Mouse (Mus musculus) spleen, postnatal 10 days (tissue): Measurements from ENCODE around the gene Parp9.
"Not testable (repeated sequence)": the region's sequence is repeated elsewhere in the genome, so short reads cannot be mapped to it uniquely, and the experiment has no call there.

Source experiments
- DNase-seq, 2 experiments: peaks; one replicate each; pipeline ENCODE4 v3.0.0; 2021 to 2022; ENCODE audit warnings: low spot score in 2 of 2

Parp9 gene

DNA sequence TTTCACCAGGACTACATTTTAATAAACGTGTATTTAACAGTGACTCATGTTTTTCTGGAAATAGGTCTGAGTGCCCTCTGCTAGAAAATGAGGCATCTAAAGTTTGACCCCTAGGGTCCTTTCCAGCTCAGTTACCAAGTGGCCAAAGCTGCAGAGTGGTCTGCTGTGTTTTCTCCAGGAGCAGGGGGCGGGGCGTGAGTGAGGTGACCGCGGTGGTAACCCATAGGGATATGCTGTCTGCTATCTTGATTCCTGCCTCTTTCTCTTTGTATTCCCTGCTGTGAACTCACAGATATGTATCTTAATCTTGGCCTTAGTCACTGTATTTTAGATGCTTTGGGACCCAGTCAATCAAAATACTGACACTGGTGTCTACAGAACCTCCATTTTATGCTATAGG lies 13.9 kb upstream of the Parp9 start:
- no peak for DNase-seq

- DNase-seq, result no peak
Observed at GRCm38 (mm10) chr16:35932179-35933055, 5.9 kb upstream of the Parp9 start.

DNA sequence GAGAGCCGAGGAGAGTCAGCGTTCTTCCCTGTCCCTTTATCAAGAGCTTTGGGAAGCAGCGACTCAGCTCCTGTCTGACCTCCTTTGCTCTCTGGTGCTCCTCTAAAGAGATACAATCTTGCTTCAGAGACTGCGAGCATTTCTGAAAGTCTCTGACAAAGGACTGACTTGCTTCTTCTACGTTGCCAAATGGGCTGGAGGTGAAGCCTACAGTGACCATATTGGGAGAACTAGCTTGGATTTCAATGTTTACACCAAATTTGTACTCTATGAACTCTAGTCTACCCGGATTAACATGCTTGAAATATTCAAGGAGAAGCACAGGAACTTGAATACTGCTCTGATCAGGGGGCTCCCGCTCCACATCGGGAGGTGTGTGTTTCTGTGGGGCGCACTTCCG lies 5.1 kb upstream of the Parp9 start:
- DNase-seq, result no peak

DNA sequence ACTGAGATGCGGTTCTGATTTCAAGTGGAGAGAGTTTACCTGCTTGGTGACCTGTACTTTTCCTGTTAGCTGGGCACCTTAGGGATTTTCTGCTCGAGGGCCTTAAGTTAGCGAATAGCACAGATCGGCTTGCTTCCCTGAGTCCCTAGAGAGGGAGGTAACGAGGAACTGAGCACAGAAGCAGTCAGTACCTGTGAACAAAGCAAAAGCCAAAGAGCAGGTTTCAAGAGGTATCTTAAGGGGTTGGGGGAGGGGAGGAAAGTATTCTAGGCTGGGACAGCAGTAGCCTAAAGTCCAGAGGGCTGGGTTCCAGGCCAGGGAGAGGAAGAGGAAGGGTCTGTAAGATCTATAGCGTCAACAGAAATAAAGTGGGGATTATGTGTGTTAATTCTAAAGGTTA lies 991 bp downstream of the Parp9 start:
- DNase-seq, result peak; percentile 29 to 37

DNA sequence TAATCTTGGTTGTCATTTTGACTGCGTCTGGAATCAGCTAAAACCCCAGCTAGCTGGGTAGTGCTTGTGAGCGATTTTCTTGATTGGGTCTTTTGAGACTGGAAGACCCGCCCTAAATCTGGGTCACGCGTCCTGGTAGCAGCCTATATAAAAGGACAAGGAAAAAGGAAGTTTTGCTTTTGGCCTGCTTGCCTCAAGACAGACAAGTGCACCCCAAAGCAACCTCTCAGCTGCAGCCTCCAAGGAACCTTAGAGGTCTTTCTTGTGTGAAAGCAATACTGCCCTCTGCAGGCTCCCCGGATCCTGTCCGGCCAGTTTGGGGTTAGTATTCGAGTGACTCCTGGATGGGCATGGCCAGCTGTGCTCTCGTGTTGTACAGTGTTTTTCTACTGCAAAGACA lies 1.4 kb downstream of the Parp9 start:
- DNase-seq, result peak; percentile 79 to 91

DNA sequence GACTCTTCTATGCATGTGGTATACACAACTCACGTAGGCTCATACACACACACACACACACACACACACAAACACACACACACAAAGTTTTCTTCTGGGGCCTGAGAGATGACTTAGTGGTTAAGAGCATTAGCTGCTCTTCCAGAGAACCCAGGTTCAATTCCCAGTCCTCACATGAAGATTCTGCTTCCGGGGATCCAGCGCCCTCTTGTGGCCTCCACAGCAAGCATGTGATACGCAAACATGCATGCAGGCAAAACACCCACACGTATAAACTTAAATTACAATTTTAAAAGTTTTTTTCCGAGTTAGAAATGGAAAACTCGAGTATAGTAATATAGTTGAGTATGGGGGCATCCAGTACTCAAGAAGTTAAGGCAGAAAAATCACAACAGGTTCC lies 3.1 kb downstream of the Parp9 start:
- peak in 1 of 2 experiments; percentile 69 for DNase-seq

GRCm38 (mm10) chr16:35949264-35949663 lies 11.0 kb downstream of the Parp9 start:
- DNase-seq, result no peak

DNA sequence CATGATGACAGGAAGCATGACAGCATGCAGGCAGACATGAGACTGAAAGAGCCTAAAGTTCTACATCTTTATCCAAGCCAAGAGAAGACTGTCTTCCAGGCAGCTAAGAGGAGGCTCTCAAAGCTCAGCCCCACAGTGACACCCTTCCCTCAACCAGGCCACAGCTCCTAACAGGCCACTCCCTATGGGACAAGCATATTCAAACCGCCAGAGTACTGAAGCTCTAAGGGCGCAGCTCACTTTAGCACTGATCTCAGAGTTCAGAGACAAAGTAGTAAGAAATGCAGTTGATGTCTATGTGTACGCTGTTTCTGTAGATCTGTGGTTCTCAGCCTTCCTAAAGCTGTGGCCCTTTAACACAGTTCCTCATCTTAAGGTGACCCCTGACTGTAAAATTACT lies 12.9 kb downstream of the Parp9 start:
- DNase-seq, result no peak

DNA sequence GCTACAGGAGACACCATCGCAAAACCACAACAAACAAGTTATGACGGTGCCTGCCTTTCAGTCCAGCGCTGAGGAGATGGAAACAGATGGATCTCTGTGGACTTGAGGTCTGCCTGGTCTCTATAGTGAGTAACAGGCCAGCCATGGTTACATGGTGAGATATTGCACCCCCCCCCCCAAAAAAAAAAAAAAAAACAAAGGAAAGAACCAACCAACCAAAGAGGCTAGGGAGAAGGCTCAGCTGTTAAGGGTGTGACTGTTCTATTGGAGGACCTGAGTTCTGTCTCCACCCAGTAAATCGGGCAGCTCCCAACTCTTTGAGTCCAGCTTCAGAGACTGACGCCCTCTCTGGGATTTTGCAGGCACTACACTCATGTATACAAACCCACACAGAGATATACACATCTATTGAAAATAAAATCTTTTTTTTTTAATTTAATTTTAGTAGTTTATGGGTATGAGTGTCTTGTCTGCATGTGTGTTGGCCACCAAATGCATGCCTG lies 14.4 kb downstream of the Parp9 start:
- DNase-seq, result no peak

GRCm38 (mm10) chr16:35965991-35966390 lies 27.7 kb downstream of the Parp9 start:
- DNase-seq, result not testable (repeated sequence)

DNA sequence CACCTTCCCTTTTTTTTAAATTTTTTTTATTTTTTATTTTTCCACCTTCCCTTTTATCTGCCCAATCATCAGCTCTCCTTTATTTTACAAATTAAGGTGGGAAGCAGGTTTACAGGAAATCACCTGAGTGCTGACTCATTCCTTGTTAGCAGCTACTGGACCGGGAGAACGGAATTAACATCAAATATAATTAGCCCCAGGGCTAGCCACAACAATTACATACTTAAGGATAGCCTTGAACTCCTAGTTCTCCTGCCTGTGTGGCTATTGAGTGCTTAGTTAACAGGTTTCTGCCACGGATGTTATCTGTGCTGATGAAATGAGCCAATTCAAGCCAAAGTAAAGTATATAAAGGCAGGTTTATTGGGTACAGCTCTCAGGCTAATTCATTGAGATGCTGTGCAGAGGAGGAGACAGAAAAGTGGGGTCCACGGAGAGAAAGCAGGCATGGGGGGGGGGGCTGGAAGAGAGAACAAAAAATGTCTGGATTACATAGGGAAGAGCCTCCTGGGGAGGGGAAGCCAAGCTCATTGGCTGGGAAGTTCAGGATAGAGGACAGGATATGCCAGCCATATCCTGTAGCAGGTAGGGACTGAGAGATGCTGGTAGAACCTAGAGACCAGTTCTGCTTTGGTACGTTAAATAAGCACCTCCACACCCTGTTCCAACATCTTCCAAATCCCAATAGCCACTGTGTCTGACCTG lies 28.3 kb downstream of the Parp9 start:
- DNase-seq, result no peak

DNA sequence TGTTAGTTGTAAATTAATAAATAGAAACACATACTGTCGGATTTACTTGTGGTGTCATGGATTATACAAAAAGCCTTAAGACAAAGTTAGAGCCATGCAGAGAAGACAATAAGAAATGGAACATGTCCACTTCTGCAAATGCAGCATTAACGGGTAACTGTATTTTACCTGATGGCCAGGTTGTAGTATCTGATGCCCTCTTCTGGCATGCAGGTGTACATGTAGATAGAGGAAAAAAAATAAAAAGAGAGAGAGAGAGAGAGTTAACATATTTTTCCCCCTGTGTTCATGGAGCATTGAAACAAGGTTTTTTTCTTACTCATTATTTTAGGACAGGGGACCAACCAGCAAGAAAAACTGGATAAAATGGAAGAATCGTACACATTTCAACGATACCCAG lies 29.0 kb downstream of the Parp9 start:
- no peak for DNase-seq

DNA sequence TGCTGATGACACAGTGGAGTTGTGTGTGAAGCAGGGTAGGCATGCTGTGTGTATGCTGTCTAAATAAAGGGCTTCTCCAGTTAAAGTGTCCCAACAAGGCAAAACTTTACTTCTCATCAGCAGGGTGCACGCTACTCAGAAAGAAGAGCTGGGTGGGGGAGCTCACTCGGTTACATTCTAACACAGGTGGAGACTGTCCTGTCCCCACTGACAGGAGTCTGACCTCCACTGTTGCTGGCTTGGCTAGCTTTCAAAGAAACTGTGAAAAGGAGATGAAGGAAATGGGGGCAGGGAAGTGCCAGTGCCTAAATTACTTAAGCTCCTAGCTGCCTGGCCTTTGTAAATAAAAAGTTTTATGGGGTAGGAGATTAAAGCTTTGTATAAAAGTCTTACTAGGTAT lies 29.9 kb downstream of the Parp9 start:
- DNase-seq, result no peak

GRCm38 (mm10) chr16:35974021-35974420 lies 35.8 kb downstream of the Parp9 start:
- DNase-seq, result no peak

- not testable (repeated sequence) for DNase-seq
Observed at GRCm38 (mm10) chr16:35978450-35978849, 40.2 kb downstream of the Parp9 start, which contains the start of gene Kpna1. Gene Kpna1 (plus strand): TSS chr16:35978750.

GRCm38 (mm10) chr16:35981363-35981821 lies 43.1 kb downstream of the Parp9 start:
- peak; percentile 99 to 100 for DNase-seq

DNA sequence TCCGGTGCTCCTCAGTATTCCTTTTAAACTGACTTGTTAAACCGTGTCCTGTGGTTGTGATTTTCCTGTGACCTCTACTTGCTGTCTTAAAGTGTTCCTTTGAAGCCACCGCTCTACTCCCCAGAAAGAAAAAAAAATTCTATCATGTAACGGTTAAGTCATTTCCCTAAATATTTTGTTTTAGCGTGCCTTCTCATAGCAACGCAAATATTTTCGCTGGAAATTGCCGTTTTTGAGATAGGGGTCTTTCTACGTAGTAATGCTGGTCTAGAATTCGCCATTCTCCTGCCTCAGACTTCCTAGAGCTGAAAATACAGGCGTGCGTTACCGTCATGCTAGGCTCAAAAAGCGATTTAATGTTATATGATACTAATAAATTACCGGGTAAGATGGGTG lies 44.2 kb downstream of the Parp9 start:
- DNase-seq, result no peak

GRCm38 (mm10) chr16:35982902-35983516 lies 44.7 kb downstream of the Parp9 start:
- peak; percentile 88 to 94 for DNase-seq

- peak in 1 of 2 experiments; percentile 75 for DNase-seq
Observed at GRCm38 (mm10) chr16:35983517-35984101, 45.3 kb downstream of the Parp9 start.

DNA sequence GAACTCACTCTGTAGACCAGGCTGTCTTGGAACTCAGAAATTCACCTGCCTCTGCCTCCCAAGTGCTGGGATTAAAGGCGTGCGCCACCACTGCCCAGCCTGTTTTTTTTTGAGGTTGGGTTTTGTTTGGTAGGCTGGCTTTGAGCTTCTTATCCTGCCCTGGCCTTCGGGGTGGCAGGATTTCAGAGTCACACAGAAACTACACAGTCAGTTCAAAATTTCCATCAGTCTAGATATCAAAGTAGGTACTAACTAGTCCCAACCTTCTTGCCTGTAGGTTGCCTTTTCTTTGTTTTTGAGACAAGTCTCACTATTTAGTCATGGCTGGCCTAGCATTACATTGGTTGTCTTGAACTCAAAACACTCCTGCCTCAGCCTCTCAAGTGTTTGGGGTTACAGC lies 46.2 kb downstream of the Parp9 start:
- peak in 1 of 2 experiments; percentile 14 for DNase-seq

DNA sequence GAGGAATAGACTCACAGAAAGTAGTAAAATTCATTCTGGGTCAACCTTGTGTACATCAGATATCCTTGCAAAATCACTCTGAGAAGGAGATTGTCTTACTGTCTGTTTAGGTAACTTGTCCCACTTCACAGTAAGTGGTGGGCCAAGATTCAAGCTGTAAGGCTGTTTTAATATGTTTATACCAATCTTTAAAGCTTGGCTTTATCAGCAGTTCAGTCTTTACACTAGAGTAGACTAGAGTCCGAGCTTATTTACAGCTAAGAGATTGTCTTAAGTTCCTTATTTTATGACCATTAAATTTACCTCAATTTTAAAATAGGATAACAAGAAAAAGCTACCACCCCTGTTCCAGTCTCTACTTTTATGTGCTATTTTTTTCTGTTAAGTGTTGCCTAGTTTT lies 49.7 kb downstream of the Parp9 start:
- no peak for DNase-seq

- DNase-seq, result no peak
Observed at GRCm38 (mm10) chr16:35992391-35992790, 54.1 kb downstream of the Parp9 start.
